Mouse (Mus musculus) heart, adult 2 months (tissue): ENCODE measurements around the gene Tns3.

ENCODE experiments used
- CTCF ChIP-seq: fragments of 200-600 bp; IDR thresholded peaks from 2 replicates; pipeline ENCODE4 v1.8.1; 2022; ENCODE audit warnings: antibody characterized with exemption, mild to moderate bottlenecking, moderate library complexity
- POLR2A ChIP-seq: fragments of 200-500 bp; IDR thresholded peaks from 2 replicates; pipeline ENCODE4 v1.6.1; 2011; ENCODE audit warnings: mild to moderate bottlenecking, low read depth, low read length, control low read depth; ENCODE audit not compliant: insufficient read depth

GRCm38 (mm10) chr11:8624179-8624886 lies 40.0 kb downstream of the Tns3 start:
- TF ChIP-seq POLR2A: no peak
- TF ChIP-seq CTCF: no peak
